Mouse (Mus musculus) adrenal gland, adult 18-20 months (tissue): ENCODE results near the gene Mpst. TPM values are rescaled to one million over a fixed set of nuclear protein-coding genes. Genes with fewer than 3 reads are reported as not detected.

Source experiments
- DNase-seq, 2 experiments: peaks; one replicate each; pipeline ENCODE4 v3.0.0; 2021 to 2022; ENCODE audit warnings: low spot score in 2 of 2
- total RNA-seq, 2 experiments: library from RNA; stranded (reverse); gene quantifications; 1 replicate in 1 of 2; 2 replicates in 1 of 2; pipeline ENCODE4 v1.2.3; 2021

Gene Mpst
- total RNA-seq, 2 experiments from 2014 or later, result 38.7 to 48.5 TPM

DNA sequence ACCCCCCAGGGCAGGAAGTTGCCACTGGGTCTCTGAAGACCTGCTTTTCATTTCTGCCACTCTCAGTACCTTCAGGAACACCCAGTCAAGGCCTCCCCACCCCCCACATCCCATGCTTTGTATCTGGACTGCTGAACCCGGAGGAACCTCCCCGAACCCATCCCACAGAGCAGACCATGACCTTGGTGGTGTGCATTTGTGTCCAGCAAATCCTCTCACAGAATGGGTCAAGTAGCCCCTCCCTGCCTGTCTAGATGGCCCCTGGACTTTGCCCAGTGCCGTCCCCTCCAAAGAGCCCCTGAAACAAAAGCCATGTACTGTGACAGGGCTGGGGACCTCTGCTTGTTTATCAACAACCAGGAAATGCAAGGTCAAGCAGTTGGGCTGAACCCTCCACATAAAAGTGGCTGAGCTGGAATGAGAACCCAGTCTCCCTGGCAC lies 2.9 kb upstream of the Mpst start:
- peak; percentile 44 to 55 for DNase-seq

GRCm38 (mm10) chr15:78403896-78404295 lies 2.3 kb upstream of the Mpst start:
- DNase-seq, result peak; percentile 59 to 81

DNA sequence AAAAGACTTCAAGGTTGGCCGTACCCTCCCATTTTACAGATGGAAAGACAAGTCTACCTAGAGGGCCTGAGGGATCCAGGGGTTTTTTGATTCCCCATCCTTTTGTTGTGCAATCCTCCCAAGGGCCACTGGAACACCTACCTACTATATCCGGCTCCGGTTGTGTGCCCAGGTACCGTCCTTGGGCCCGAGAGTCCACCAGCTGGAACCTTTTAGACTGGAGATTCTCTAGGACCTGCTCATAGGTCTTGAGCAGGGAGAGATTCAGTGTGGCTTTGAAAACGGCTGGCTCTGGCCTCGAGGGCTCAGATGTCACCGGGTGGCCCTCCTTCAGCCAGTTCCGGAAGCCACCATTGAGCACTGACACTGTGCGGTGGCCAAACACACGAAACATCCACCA lies 1.1 kb upstream of the Mpst start:
- DNase-seq, result no peak

DNA sequence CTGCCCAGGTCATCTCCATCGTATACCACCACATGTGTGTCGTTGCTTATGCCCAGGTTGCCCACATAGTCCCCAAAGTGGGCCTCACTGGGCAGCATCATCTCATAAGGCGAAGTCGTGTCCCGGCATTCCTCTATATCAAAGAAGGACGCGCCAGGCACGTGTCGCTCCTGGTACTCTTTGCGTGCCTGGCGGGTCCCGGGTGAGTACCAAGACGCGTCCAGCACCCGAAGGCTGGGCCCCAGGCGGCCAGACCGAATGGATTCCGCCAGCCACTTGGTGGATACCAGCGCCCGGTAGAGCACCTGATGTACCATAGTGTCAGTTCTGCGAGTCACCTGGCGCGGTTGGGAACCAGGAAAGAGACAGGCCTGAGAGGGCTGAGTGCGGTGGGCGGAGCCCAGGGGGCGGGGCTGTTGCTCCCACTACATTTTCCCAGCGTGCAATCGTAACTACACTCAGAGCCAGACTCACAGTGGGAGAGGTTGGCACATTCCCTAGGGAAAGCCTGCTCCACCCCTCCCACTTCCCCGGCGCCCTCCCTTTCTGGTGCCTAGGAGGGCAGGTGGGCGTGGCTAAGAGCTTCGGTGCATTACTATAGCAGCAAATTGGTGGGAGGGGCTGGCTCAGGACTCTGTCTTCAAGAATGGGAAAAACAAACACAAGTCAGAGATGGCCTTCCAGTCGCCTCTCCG lies 552 bp upstream of the Mpst start, which contains the start of gene Tst:
Gene Tst, minus strand, starts transcription at position 391 of the 695 bp plus-strand sequence.
- peak; percentile 84 to 91 for DNase-seq

- no peak for DNase-seq
Observed at GRCm38 (mm10) chr15:78409570-78410052, 3.4 kb downstream of the Mpst start.

GRCm38 (mm10) chr15:78413083-78413718 lies 7.0 kb downstream of the Mpst start:
- DNase-seq, result no peak

DNA sequence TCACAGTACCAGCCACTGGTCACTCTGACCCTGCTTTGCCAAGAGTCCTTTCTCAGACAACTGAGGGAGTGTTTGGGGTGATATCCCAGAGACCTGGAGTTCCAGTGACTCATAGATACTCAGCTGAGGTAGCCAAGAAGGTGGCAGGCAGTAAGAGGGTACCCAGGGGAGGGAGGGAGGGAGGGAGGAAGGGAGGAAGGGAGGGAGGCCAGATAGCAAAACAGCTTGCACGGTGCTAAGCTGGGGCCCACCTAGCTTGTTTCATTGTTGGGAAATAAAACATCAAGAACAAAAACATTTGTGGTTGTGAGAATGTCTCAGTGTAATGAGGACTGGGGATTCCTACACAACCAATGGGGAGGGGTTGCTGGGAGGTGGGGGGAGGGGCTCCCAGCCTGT lies 7.5 kb downstream of the Mpst start:
- no peak for DNase-seq

DNA sequence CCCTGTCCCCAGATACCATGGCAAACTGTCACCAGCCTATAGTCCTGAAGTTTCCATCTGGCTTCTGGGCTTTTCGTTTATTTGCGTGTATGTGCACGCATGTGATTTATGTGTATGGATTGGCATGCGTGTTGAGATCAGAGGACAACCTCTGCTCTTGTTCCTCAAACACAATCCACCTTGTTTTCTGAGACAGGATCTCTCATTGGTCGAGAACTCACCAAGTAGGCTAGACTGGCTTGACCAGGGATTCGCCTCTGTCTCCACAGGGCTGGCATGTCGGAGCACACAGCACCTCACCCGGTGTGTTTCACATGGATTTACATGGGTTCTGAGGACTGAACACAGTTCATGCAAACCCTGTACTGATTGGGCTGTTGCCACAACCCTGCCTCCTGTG lies 7.9 kb downstream of the Mpst start:
- DNase-seq, result no peak

DNA sequence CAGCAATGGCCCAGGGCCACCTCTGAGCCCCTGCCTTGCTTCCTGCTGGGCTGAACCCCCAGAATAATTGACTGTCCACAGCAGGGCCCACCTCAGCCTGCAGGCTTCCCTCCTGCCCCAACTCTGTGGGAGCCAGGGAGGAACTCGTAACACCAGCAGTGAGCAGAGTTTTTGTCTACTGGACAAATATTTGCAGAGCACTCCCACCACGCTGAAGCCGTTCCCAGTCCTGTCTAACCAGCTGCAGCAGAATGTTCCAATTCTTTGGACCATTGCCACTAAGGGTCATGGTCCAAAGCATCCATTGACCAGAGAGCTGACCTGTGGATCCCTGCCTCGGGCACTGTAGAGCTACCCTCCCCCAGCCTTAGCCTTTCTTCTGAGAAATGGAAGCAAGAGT lies 10.7 kb downstream of the Mpst start:
- DNase-seq, result no peak

GRCm38 (mm10) chr15:78420395-78420794 lies 14.2 kb downstream of the Mpst start:
- no peak for DNase-seq

- peak; percentile 83 to 88 for DNase-seq
Observed at GRCm38 (mm10) chr15:78422046-78422956, 16.1 kb downstream of the Mpst start.

GRCm38 (mm10) chr15:78424507-78424906 lies 18.3 kb downstream of the Mpst start:
- DNase-seq, result no peak

GRCm38 (mm10) chr15:78425230-78425629 lies 19.0 kb downstream of the Mpst start:
- no peak for DNase-seq

DNA sequence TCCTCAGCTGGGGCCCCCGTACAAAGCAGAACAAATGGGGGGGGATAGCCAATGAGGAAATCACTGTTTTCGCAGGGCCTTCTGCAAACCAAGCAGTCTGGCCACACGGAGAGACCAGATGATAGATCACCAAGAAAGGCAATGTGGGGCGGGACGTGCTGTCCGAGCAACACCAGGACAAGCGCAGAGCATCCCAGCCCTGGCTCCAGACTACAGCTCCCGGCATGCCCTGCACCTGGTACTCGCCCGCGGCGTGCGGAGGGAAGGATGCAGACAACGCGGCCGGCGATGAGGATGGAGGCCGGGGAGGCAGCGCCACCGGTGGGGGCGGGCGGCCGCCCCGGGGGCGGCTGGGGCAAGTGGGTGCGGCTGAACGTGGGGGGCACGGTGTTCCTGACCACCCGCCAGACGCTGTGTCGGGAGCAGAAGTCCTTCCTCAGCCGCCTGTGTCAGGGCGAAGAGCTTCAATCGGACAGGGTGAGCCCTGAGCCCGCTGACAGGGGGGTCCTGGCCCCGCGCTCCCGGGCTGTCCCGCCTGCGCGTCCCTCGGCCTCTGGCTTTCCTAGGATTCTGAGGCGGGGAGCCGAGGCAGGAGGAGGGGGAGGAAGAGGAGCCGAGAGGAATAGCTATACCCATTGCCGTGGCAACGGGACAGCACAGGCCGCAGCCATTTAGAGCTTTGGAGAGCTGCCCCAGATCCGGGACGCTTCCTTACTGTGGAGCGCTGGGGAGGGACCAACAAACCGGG lies 22.3 kb downstream of the Mpst start, which contains the start of gene Kctd17:
Gene Kctd17, plus strand, starts transcription at position 174 of the 748 bp plus-strand sequence.
- peak; percentile 66 to 71 for DNase-seq

DNA sequence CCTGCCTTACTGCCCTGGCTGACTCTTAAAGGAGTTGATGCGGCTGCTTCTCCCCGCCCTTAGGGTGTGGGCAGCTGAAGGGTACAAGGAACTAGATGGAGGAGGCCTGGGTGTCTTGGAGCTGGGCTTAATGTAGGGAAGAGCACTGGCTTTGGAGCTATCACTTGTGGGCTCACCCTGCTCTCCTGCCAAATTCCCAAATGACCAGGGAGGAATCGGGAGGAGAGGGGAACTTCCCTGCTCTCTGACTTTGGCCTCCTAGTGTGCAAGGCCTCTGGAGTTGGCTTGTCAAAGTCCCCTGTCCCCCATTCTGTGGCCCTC lies 22.9 kb downstream of the Mpst start:
- DNase-seq, result no peak

DNA sequence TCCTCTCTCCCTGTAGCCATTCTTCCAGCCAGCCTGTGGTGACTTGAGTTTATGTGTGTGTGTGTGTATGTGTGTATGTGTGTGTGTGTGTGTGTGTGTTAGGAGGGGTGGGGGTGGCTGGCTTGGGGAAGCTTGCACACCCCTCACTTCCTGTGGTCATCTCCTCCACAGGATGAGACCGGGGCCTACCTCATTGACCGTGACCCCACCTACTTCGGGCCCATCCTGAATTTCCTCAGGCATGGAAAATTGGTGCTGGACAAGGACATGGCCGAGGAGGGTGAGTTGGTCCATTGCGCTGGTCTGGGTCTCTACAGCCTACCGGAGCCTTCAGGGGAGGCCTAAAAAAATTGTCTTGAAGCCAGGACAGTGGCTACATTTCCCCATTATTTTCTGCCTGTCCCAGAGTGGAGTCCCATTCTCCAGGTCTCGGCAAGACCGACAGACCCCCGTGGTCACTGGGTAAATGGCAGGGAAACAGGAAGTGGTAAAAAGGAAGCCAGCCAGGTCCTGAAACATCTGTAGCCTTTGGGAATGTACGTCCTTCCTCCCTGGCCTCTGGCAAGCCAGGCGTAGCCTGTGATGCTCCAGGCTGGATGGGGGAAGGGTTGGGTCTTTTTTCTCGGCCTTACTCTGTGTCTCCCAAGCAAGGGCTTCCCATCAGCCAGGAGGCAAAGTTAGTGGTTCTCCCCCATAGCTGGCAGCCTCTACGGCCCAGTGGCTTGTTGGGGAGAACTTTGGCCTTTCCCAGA lies 23.8 kb downstream of the Mpst start:
- no peak for DNase-seq

GRCm38 (mm10) chr15:78430874-78431273 lies 24.7 kb downstream of the Mpst start:
- DNase-seq, result no peak

GRCm38 (mm10) chr15:78431541-78432121 lies 25.4 kb downstream of the Mpst start:
- DNase-seq, result no peak

GRCm38 (mm10) chr15:78434896-78435520 lies 28.8 kb downstream of the Mpst start:
- DNase-seq, result no peak
